Mouse (Mus musculus): ENCODE measurements around the gene Galnt3. TPM values are rescaled to one million over a fixed set of nuclear protein-coding genes. Genes with fewer than 3 reads are reported as not detected.

Gene Galnt3
- 74.3 TPM for polyA plus RNA-seq (2014; fragmentation: Illumina TruSeq; extraction: RNeasy Lipid Tissue Mini Kit (QIAGEN cat#74804); ENCODE audit: low read depth, low replicate concordance)

GRCm38 (mm10) chr2:66124591-66125271 is at the start of gene Galnt3:
TSS of gene Galnt3 (minus strand) at chr2:66124994.

Other genes starting within 250 kb of the Galnt3 start
- 16.1 TPM for gene Ttc21b, start 131.6 kb upstream of the Galnt3 start, polyA plus RNA-seq (2014; fragmentation: Illumina TruSeq; extraction: RNeasy Lipid Tissue Mini Kit (QIAGEN cat#74804); ENCODE audit: low read depth, low replicate concordance)